Mouse (Mus musculus) ES-E14 (cell line): ENCODE measurements at regions not wholly inside any gene's neighbourhood (a gene's known extent, or its start where the extent isn't known, plus 50 kb on each side); places are given as distances from the start of the nearest gene placed in this dataset.
A peak's percentile ranks its signal among the peaks of the same experiment; 100 is the strongest.

Experiments
- CHD2 ChIP-seq: IDR thresholded peaks from 2 replicates; pipeline ENCODE4 v1.6.1; 2014; ENCODE audit warnings: mild to moderate bottlenecking, low read depth, low read length, inconsistent platforms
- HCFC1 ChIP-seq: IDR thresholded peaks from 2 replicates; pipeline ENCODE4 v1.6.1; 2012; ENCODE audit warnings: low read length, inconsistent platforms, borderline replicate concordance; ENCODE audit not compliant: insufficient read depth
- MAFK ChIP-seq: IDR thresholded peaks from 2 replicates; pipeline ENCODE4 v1.6.1; 2014; ENCODE audit warnings: mild to moderate bottlenecking, low read depth, low read length, inconsistent platforms; ENCODE audit not compliant: insufficient read depth
- ZC3H11A ChIP-seq: IDR thresholded peaks from 2 replicates; pipeline ENCODE4 v1.6.1; 2012; ENCODE audit warnings: low read depth, mild to moderate bottlenecking, inconsistent platforms, low read length, borderline replicate concordance
- ZNF384 ChIP-seq: IDR thresholded peaks from 2 replicates; pipeline ENCODE4 v1.6.1; 2012; ENCODE audit warnings: low read depth, low read length, inconsistent platforms

DNA sequence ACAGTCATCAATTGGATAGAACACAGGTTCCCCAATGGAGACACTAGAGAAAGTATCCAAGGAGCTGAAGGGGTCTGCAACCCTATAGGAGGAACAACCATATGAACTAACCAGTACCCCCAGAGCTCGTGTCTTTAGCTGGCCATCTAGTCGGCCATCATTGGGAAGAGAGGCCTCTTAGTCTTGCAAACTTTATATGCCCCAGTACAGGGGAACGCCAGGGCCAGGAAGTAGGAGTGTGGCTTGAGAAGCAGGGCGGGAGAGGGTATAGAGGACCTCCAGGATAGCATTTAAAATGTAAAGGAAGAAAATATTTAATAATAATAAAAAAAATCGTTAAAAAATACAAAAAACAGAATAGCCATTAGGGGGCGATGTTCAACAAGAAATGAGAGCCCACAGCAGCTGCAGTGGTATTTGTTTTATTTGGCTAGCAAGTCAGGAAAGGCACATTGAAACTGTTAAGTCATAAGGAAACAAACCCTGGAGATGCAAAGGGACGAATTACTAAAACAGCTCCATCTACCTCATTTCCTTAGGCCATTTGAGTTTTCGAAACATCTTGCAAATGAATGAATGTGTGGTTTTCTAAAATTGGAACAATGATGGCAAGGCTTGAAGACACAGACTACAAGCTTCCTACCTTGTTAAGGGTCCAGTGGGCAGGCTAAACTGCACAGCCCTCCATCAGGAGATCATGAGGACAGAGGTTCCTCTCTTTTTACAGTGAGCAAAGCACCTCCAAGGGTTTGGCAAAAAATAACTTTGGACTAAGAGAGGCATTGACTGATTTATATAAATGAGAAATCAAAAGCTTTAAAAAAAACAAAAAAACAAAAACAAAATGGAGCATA, 350.7 kb upstream of the Rasa1 start:
- TF ChIP-seq ZC3H11A (peak; percentile 45; the same call in 1 of the 2 replicates), ZNF384 (peak; percentile 45; the same call in 1 of the 2 replicates), CHD2 (no peak), HCFC1 (no peak), MAFK (no peak)
